Mouse (Mus musculus): ENCODE data around the gene Mast3.

DNA sequence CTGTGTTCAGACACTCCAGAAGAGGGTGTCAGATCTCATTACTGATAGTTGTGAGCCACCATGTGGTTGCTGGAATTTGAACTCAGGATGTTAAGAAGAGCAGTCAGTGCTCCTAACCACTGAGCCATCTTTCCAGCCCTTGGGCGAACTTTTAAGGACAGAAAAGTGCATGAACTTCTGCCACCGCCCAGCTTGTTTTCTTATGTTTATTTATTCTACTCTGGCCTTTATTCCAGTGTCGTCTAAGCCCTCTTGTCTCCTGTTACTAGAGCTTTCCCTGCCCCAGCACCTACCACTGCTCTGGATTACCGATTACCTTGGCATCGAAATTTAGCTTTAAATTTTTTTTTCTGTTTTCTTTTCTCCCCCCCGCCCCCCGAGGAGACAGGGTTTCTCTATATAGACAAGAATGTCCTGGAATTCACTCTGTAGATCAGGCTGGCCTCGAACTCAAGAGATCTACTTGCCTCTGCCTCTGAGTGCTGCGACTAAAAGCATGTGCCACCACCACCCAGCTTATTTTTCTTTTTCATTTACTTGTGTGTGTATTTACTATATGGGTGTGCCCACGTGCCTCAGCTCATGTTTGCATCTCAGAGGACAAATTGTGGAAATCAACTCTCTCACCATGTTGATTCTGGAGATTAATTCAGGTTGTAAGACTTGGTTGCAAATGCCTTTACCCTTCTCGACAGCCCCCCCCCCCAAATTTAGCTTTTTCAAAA lies 1.9 kb downstream of the Mast3 start:
- TF ChIP-seq CTCF (IDR thresholded peaks at IDR 0.05; ENCODE audit: low read depth): no peak
- no peak for TF ChIP-seq EP300 (optimal IDR thresholded peaks at IDR 0.05)
